Mouse (Mus musculus) stomach, embryonic 14.5 days (tissue): ENCODE results near the gene Aqp3. TPM values are rescaled to one million over a fixed set of nuclear protein-coding genes. Genes with fewer than 3 reads are reported as not detected.

Source experiments
- ATAC-seq: fragments of 200-750 bp; cut with Nextera tagmentation; 2 replicates; pipeline ENCODE4 v1.8.0; 2017; ENCODE audit warnings: low read depth, moderate TSS enrichment; ENCODE audit not compliant: insufficient number of reproducible peaks, insufficient read depth, low FRiP score
- H3K27ac ChIP-seq: fragments of 300-500 bp; sonication (generic); 2 replicates; pipeline ENCODE4 v1.5.1; 2014; ENCODE audit warnings: mild to moderate bottlenecking, low read length, moderate library complexity, mixed read lengths
- H3K27me3 ChIP-seq: fragments of 300-500 bp; sonication (generic); 2 replicates; pipeline ENCODE4 v1.6.1; 2014; ENCODE audit warnings: low read length, control low read depth, mixed read lengths; ENCODE audit not compliant: control insufficient read depth, insufficient read depth
- H3K36me3 ChIP-seq: fragments of 300-500 bp; sonication (generic); 2 replicates; pipeline ENCODE4 v1.6.1; 2014; ENCODE audit warnings: mild to moderate bottlenecking, control low read depth, low read length, moderate library complexity, mixed read lengths; ENCODE audit not compliant: control insufficient read depth, insufficient read depth
- H3K4me1 ChIP-seq: fragments of 300-500 bp; sonication (generic); 2 replicates; pipeline ENCODE4 v1.6.1; 2014; ENCODE audit warnings: low read length, control low read depth, mixed read lengths; ENCODE audit not compliant: control insufficient read depth, insufficient read depth
- H3K4me2 ChIP-seq: fragments of 300-500 bp; sonication (generic); replicated peaks from 2 replicates; pipeline ENCODE4 v1.6.1; 2014; ENCODE audit warnings: low read depth, low read length, control low read depth
- H3K4me3 ChIP-seq: fragments of 300-500 bp; sonication (generic); 2 replicates; pipeline ENCODE4 v1.5.1; 2014; ENCODE audit warnings: low read depth, low read length, control low read depth
- H3K9ac ChIP-seq: fragments of 300-500 bp; sonication (generic); replicated peaks from 2 replicates; pipeline ENCODE4 v1.6.1; 2014; ENCODE audit warnings: low read depth, mild to moderate bottlenecking, control low read depth, low read length, moderate library complexity, mixed read lengths
- H3K9me3 ChIP-seq: fragments of 300-500 bp; sonication (generic); 2 replicates; pipeline ENCODE4 v1.6.1; 2016; ENCODE audit warnings: low read depth, low read length, control low read depth; ENCODE audit not compliant: control insufficient read depth
- WGBS: fragments of 180-500 bp; shearing (Covaris S2); extraction: QIAGEN DNeasy Blood & Tissue Kit; methylation state at CpG from one replicate; pipeline ENCODE4 v1.1.7; 2014; 5-methylcytosine and 5-hydroxymethylcytosine counted together
- polyA plus RNA-seq: library from polyadenylated mRNA; unstranded; fragments of >200 nt; fragmentation: Nextera tagmentation; extraction: Ambion mirVana; gene quantifications from 2 replicates; pipeline ENCODE4 v1.2.1, GENCODE M21; 2014

The Aqp3 gene
- polyA plus RNA-seq, 1 experiment from 2014 or later: 27.3 TPM

- Histone ChIP-seq H3K9me3 (no peaks in the 10 kb centered on the region), H3K27me3 (no peaks in the 10 kb centered on the region), H3K4me1 (no peaks in the 10 kb centered on the region), H3K9ac (no peak overlapping the region), H3K4me3 (no peak overlapping the region), H3K4me2 (no peak overlapping the region), H3K36me3 (peaks cover 50% of the 10 kb centered on the region), H3K27ac (no peak overlapping the region)
- 87% methylated on average over 6 of the region's 6 CpGs for WGBS
- no peak for ATAC-seq
Observed at GRCm38 (mm10) chr4:41115074-41115473, 17.1 kb upstream of the Aqp3 start.

- Histone ChIP-seq H3K4me3 (no peak overlapping the region), H3K9me3 (no peaks in the 10 kb centered on the region), H3K4me1 (no peaks in the 10 kb centered on the region), H3K27me3 (no peaks in the 10 kb centered on the region), H3K27ac (no peak overlapping the region), H3K9ac (no peak overlapping the region), H3K4me2 (no peak overlapping the region), H3K36me3 (peaks cover 45% of the 10 kb centered on the region)
- 0 out of 2 replicates have a peak, but pooled peaks have one; percentile 16 for ATAC-seq
- 85% methylated on average over 9 of the region's 9 CpGs for WGBS
Observed at GRCm38 (mm10) chr4:41114358-41115070, 16.5 kb upstream of the Aqp3 start.

- peaks cover 3% of the 10 kb centered on the region; the same call in 1 of the 2 replicates for H3K36me3 ChIP-seq
- H3K9me3 ChIP-seq: no peaks in the 10 kb centered on the region
- H3K27me3 ChIP-seq: no peaks in the 10 kb centered on the region
- H3K4me2 ChIP-seq: no peak overlapping the region
- no peak overlapping the region for H3K4me3 ChIP-seq
- ATAC-seq: no peak
- H3K9ac ChIP-seq: no peak overlapping the region
- WGBS: 70% methylated on average over 10 of the region's 10 CpGs
- no peak overlapping the region for H3K27ac ChIP-seq
- no peaks in the 10 kb centered on the region for H3K4me1 ChIP-seq
Observed at GRCm38 (mm10) chr4:41108717-41109425, 10.9 kb upstream of the Aqp3 start.

- no peak overlapping the region for H3K4me3 ChIP-seq
- ATAC-seq: no peak
- no peaks in the 10 kb centered on the region for H3K4me1 ChIP-seq
- H3K36me3 ChIP-seq: no peaks in the 10 kb centered on the region
- no peaks in the 10 kb centered on the region for H3K9me3 ChIP-seq
- H3K9ac ChIP-seq: no peak overlapping the region
- H3K27me3 ChIP-seq: no peaks in the 10 kb centered on the region
- no peak overlapping the region for H3K4me2 ChIP-seq
- H3K27ac ChIP-seq: no peak overlapping the region
- 56% methylated on average over 4 of the region's 4 CpGs for WGBS
Observed at GRCm38 (mm10) chr4:41107440-41107839, 9.5 kb upstream of the Aqp3 start.

- Histone ChIP-seq H3K27me3 (no peaks in the 10 kb centered on the region), H3K4me3 (no peak overlapping the region), H3K4me2 (no peak overlapping the region), H3K27ac (no peak overlapping the region), H3K9ac (no peak overlapping the region), H3K4me1 (peaks cover 6% of the 10 kb centered on the region; the same call in 1 of the 2 replicates), H3K36me3 (no peaks in the 10 kb centered on the region), H3K9me3 (no peaks in the 10 kb centered on the region)
- ATAC-seq: no peak
Observed at GRCm38 (mm10) chr4:41102901-41103300, 4.9 kb upstream of the Aqp3 start.

GRCm38 (mm10) chr4:41100986-41101385 lies 3.0 kb upstream of the Aqp3 start:
- Histone ChIP-seq H3K27ac (no peak overlapping the region), H3K9me3 (no peaks in the 10 kb centered on the region), H3K4me2 (no peak overlapping the region), H3K4me3 (no peak overlapping the region), H3K27me3 (no peaks in the 10 kb centered on the region; the same call in 1 of the 2 replicates), H3K4me1 (peaks cover 10% of the 10 kb centered on the region; the same call in 1 of the 2 replicates), H3K36me3 (no peaks in the 10 kb centered on the region), H3K9ac (no peak overlapping the region)
- ATAC-seq: no peak
- 59% methylated on average over 1 of the region's 1 CpGs for WGBS

- WGBS: 9% methylated on average over 11 of the region's 11 CpGs
- peak overlapping the region; percentile 84 for H3K4me2 ChIP-seq
- peak overlapping the region; percentile 31 for H3K4me3 ChIP-seq
- no peak for ATAC-seq
- H3K9ac ChIP-seq: no peak overlapping the region
- H3K9me3 ChIP-seq: no peaks in the 10 kb centered on the region
- peaks cover 13% of the 10 kb centered on the region; the same call in 1 of the 2 replicates for H3K4me1 ChIP-seq
- H3K27me3 ChIP-seq: no peaks in the 10 kb centered on the region; the same call in 1 of the 2 replicates
- no peak overlapping the region for H3K27ac ChIP-seq
- no peaks in the 10 kb centered on the region for H3K36me3 ChIP-seq
Observed at GRCm38 (mm10) chr4:41098577-41098951, 581 bp upstream of the Aqp3 start.

GRCm38 (mm10) chr4:41097381-41097780 lies 602 bp downstream of the Aqp3 start:
- Histone ChIP-seq H3K36me3 (no peaks in the 10 kb centered on the region), H3K9me3 (no peaks in the 10 kb centered on the region), H3K27me3 (no peaks in the 10 kb centered on the region; the same call in 1 of the 2 replicates), H3K4me1 (peaks cover 13% of the 10 kb centered on the region; the same call in 1 of the 2 replicates), H3K4me3 (peak overlapping the region; percentile 31), H3K9ac (no peak overlapping the region; the same call in 1 of the 2 replicates), H3K4me2 (peak overlapping the region; percentile 84), H3K27ac (no peak overlapping the region)
- no peak for ATAC-seq
- 61% methylated on average over 13 of the region's 13 CpGs for WGBS
